Mouse (Mus musculus) thymus, adult 2 months (tissue): ENCODE results near the gene Cdh23. TPM values are rescaled to one million over a fixed set of nuclear protein-coding genes. Genes with fewer than 3 reads are reported as not detected.
A peak's percentile ranks its signal among the peaks of the same experiment; 100 is the strongest.

Experiments used
- DNase-seq: peaks from one replicate; pipeline ENCODE4 v3.0.0; 2021
- H3K27ac ChIP-seq: fragments of 200-500 bp; 2 replicates; pipeline ENCODE4 v1.5.1; 2012; ENCODE audit warnings: low read length, control low read depth; ENCODE audit not compliant: control insufficient read depth, insufficient read depth
- H3K27me3 ChIP-seq: fragments of 200-500 bp; 2 replicates; pipeline ENCODE4 v1.6.1; 2012; ENCODE audit warnings: mild to moderate bottlenecking, low read length, moderate library complexity, mixed read lengths; ENCODE audit not compliant: control insufficient read depth, insufficient read depth
- H3K36me3 ChIP-seq: fragments of 200-500 bp; 2 replicates; pipeline ENCODE4 v1.6.1; 2012; ENCODE audit warnings: mild to moderate bottlenecking, low read length, moderate library complexity; ENCODE audit not compliant: control insufficient read depth, insufficient read depth
- H3K4me1 ChIP-seq: fragments of 200-500 bp; replicated peaks from 2 replicates; pipeline ENCODE4 v1.6.1; 2012; ENCODE audit warnings: low read length; ENCODE audit not compliant: control insufficient read depth, insufficient read depth
- H3K4me3 ChIP-seq: fragments of 200-500 bp; 2 replicates; pipeline ENCODE4 v1.5.1; 2012; ENCODE audit warnings: mild to moderate bottlenecking, low read length, control low read depth, moderate library complexity; ENCODE audit not compliant: control insufficient read depth, insufficient read depth
- CTCF ChIP-seq: fragments of 200-500 bp; IDR thresholded peaks from 2 replicates; pipeline ENCODE4 v1.5.1; 2012; ENCODE audit warnings: mild to moderate bottlenecking, control low read depth, low read length, moderate library complexity, borderline replicate concordance; ENCODE audit not compliant: control insufficient read depth, poor library complexity, insufficient read depth; ENCODE audit errors: extremely low read depth
- POLR2A ChIP-seq: fragments of 200-500 bp; IDR thresholded peaks from 2 replicates; pipeline ENCODE4 v1.6.1; 2012; ENCODE audit warnings: mild to moderate bottlenecking, low read length, control low read depth, moderate library complexity; ENCODE audit not compliant: control insufficient read depth, poor library complexity, insufficient read depth; ENCODE audit errors: extremely low read depth
- WGBS: fragments of 180-500 bp; shearing (Covaris S2); methylation state at CpG from one replicate; pipeline ENCODE4 v1.1.7; 2018; 5-methylcytosine and 5-hydroxymethylcytosine counted together
- polyA plus RNA-seq: library from polyadenylated mRNA; depleted of rRNA; stranded (reverse); fragments of >200 nt; gene quantifications from 2 replicates; pipeline ENCODE4 v1.2.3, GENCODE M21; 2012

Cdh23 gene
- polyA plus RNA-seq, 1 experiment, result 3.5 TPM

DNA sequence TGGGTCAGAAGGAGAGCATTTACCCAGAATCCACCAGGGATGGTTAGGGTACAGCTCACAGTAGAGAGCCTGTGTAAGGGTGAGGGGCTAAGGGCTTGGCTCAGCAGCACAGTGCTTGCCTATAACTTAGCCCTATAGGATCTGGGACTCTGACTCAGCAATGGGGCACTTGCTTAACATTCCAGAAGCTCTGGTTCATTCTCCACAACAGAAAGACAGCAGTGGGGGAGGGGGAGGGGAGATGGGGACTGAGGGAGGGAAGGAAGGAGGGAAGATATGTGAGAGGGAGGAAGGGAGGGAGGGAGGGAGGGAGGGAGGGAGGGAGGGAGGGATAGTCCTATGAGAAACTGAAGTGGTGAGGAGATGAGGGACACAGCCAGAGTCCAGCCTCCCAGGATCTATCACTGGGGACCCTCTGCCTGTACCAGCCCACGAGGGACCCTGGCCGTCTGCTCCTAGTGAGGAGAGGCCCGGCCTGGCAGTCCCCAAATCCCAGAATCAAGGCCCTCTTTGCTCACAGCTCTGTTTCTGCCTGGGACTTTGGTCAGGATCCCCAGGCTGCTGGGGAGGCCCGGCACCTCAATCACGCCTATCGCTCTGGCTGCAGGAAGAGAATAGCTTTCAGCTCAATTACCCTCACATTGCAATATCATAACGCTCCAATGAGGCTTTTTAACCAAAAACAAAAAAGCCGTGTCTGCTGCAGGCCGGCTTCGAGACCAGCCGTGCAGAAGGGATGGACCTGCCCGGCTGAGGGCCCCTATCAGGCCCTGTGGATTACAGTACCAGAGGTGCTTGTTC, 117.4 kb downstream of the Cdh23 start:
- no peak for TF ChIP-seq POLR2A
- TF ChIP-seq CTCF, result no peak
- WGBS, result 96% methylated on average over 12 of the region's 12 CpGs
- Histone ChIP-seq H3K4me3 (no peak overlapping the region), H3K4me1 (no peaks in the 10 kb centered on the region), H3K27ac (no peak overlapping the region), H3K36me3 (no peaks in the 10 kb centered on the region), H3K27me3 (no peaks in the 10 kb centered on the region)
- no peak for DNase-seq

DNA sequence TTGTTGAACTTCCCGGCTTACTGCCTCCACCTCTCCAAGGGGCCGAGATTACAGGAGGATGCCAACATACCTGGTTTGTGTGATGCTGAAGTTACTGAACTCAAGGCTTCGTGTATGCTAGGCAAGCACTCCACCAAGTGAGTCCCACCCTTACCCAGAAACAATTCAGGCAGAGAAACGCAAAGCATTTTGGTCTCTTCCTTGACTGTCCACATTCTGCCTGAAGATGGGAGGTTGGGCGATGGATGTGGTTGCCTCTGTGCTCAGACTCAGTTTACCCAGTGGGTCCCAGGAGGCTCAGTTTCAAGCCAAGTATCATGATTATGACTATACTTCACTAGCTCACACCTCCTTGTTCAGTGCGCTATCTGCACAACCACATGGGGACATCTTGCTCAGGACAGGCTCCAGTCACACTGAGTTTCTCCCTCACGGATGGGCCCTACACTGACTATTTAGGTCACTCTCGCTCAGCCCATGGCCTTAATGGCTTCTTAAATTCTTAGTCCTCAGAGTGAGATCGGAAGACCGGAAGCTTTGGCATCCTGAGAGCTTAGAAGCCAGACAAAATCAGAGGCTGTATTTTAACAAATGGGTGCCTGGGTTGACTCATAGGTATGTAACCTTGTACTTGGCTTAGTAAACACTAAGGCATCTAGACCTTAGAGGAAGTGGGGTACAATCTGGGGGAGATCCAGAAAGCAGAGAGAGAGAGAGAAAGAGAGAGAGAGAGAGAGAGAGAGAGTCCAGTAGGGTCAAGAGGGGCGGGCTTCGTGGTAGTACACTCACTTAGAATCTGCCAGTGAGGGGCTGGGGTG, 118.2 kb downstream of the Cdh23 start:
- Histone ChIP-seq H3K27me3 (no peaks in the 10 kb centered on the region), H3K27ac (no peak overlapping the region), H3K36me3 (no peaks in the 10 kb centered on the region), H3K4me1 (no peaks in the 10 kb centered on the region), H3K4me3 (no peak overlapping the region)
- no peak for TF ChIP-seq CTCF
- no peak for TF ChIP-seq POLR2A
- 94% methylated on average over 12 of the region's 12 CpGs for WGBS
- DNase-seq, result no peak

- H3K4me3 ChIP-seq, result no peak overlapping the region
- TF ChIP-seq CTCF (no peak), POLR2A (no peak)
- no peaks in the 10 kb centered on the region for H3K27me3 ChIP-seq
- H3K36me3 ChIP-seq, result no peaks in the 10 kb centered on the region
- 38% methylated on average over 13 of the region's 13 CpGs for WGBS
- H3K4me1 ChIP-seq, result no peaks in the 10 kb centered on the region
- no peak for DNase-seq
- no peak overlapping the region for H3K27ac ChIP-seq
Observed at GRCm38 (mm10) chr10:60577125-60577919, 119.0 kb downstream of the Cdh23 start.

DNA sequence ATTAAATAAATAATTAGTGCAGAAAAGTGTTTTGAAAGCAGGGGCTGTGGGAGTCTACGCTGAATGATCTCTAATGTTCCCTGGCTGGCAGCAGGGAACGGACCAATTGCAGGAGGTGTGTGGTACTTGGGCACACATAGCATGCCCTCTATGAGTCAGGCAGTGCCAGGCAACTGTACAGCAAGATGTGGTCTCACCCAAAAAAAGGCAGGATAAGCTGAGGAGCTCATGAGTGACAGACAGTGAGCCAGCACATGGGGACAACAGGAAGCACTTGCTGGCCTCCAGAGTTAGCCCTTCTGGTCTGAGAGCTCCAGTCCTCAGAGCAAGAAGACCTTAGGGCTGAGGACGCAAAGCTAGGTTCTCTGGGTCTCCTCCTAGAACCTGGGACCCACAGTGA, 121.4 kb downstream of the Cdh23 start:
- H3K4me3 ChIP-seq, result no peak overlapping the region
- no peaks in the 10 kb centered on the region for H3K36me3 ChIP-seq
- no peaks in the 10 kb centered on the region for H3K4me1 ChIP-seq
- WGBS, result 96% methylated on average over 3 of the region's 3 CpGs
- no peaks in the 10 kb centered on the region for H3K27me3 ChIP-seq
- DNase-seq, result no peak
- TF ChIP-seq POLR2A (no peak), CTCF (no peak)
- no peak overlapping the region for H3K27ac ChIP-seq

DNA sequence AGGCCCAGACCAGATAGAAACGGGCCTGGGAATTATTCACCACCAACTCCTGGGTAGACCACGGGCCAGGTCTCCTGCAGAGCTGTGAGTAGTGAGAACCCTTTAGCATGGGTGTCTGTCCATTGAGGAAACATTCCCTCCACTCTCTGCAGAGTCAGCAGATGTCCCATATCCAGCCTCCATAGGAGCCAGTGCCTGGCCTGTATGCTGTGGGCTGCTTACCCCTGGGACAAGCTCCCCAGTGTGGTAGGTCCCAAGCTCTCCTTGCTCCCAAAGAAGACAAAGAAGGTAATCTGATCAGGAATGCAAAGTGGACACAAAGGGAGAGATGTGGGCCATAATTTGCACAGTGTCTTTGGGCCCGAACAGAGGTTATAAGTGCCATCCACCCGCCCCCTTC, 124.8 kb downstream of the Cdh23 start:
- no peak overlapping the region for H3K27ac ChIP-seq
- TF ChIP-seq POLR2A, result no peak
- TF ChIP-seq CTCF, result no peak
- H3K4me1 ChIP-seq, result peaks cover 11% of the 10 kb centered on the region
- H3K36me3 ChIP-seq, result no peaks in the 10 kb centered on the region
- no peak for DNase-seq
- WGBS, result 93% methylated on average over 4 of the region's 4 CpGs
- no peak overlapping the region for H3K4me3 ChIP-seq
- H3K27me3 ChIP-seq, result no peaks in the 10 kb centered on the region

DNA sequence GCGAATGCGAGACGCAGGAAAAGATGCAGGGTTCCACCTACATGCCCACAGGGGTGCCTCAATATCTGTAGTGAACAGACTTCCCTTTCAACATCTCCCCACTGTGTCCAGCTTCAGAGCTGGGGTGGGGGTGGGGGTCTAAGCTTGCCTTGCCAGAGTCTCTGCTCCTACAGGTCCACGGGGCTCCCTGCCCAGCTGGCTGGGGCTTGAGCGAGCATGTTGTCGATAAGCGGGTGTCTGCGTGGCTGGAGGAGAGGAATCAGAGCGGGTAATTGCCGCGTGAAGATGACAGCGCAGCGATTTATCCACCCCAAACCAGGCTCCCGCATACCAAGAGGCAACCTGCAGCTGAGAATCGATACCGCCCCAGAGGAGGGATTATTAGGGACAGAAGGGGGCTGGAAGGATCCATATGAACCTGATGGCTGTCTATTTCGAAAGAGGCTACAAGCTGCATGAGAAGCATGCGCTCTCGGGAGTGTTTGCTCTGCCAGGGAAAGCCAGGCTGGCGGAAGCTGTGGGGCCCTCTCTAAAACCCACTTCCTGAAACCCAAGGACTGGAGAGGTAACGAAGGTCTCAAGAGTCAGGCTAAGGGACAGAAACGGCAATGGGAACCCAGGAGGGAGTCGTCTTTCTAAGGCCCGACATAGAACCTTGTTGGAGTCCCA, 129.8 kb downstream of the Cdh23 start:
- H3K27me3 ChIP-seq, result no peaks in the 10 kb centered on the region
- TF ChIP-seq CTCF (0 out of 2 replicates have a peak, but pooled peaks have one; percentile 18), POLR2A (no peak)
- peak overlapping the region; percentile 58; the same call in 1 of the 2 replicates for H3K27ac ChIP-seq
- peak overlapping the region; percentile 73 for H3K4me3 ChIP-seq
- peaks cover 15% of the 10 kb centered on the region for H3K4me1 ChIP-seq
- peak; percentile 57 for DNase-seq
- WGBS, result 3% methylated on average over 24 of the region's 24 CpGs
- no peaks in the 10 kb centered on the region for H3K36me3 ChIP-seq
